Comparison of ENCODE assay signal across 8 mouse cellular contexts in the genomic region with DNA sequence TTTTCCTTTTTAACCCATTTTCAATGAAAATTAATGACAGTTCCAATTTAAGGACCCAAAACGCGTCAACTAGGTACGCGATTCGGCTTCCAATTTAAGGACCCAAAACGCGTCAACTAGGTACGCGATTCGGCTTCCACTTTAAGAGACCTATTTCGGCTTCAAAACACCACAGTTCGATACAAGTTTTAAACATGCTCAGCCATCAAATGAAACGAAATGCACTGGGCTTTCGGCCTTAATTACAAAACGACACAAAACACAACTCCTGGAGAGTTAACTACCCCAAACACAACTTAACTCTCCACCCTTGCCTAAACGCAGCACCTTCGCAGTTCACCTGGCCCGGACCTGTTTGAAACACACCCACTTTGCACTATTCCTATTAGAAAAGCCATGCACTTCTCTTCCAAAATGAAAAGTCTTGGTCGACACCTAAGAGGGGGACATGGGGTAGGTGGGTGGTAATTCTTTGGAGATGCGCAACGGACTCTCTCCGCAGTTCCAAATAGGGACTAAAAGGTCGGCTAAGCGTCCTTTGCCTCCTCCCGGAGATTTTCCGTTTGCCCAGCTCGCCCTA. TPM values are rescaled to one million over a fixed set of nuclear protein-coding genes. Genes with fewer than 3 reads are reported as not detected.
DNase-seq lines count a peak whose midpoint lies in the region; ATAC-seq and TF ChIP-seq lines count a peak whose summit lies in the region.

No protein-coding gene starts in this region.

- no peaks in the 10 kb centered on the region for H3K9me3 ChIP-seq in heart, postnatal 0 days (replicated peaks; ENCODE audit: control insufficient read depth, low read length)
- no peaks in the 10 kb centered on the region for H3K9me3 ChIP-seq in G1E (replicated peaks)
- no peaks in the 10 kb centered on the region for H3K9me3 ChIP-seq in forebrain, embryonic 16.5 days (ENCODE audit: control insufficient read depth, low read length)
- no peaks in the 10 kb centered on the region for H3K9me3 ChIP-seq in liver, postnatal 0 days (ENCODE audit: low read length)

- peak overlapping the region; percentile 98 for H3K9ac ChIP-seq in heart, postnatal 0 days (replicated peaks; ENCODE audit: low read depth, low read length)
- H3K9ac ChIP-seq in forebrain, embryonic 16.5 days (replicated peaks; ENCODE audit: low read depth, low read length), result peak overlapping the region; percentile 99
- H3K9ac ChIP-seq in liver, postnatal 0 days (replicated peaks), result peak overlapping the region; percentile 100

- peak overlapping the region; percentile 96 for H3K4me3 ChIP-seq in heart, postnatal 0 days (ENCODE audit: low read depth, low read length)
- peak overlapping the region; percentile 77 for H3K4me3 ChIP-seq in G1E (ENCODE audit: low read depth, low read length)
- peak overlapping the region; percentile 89 for H3K4me3 ChIP-seq in forebrain, embryonic 16.5 days (replicated peaks; ENCODE audit: low read length)
- peak overlapping the region; percentile 99 for H3K4me3 ChIP-seq in liver, postnatal 0 days (ENCODE audit: low read depth, low read length)

- H3K27me3 ChIP-seq in heart, postnatal 0 days (ENCODE audit: control insufficient read depth, insufficient read depth, low read length), result no peaks in the 10 kb centered on the region
- no peaks in the 10 kb centered on the region for H3K27me3 ChIP-seq in G1E (ENCODE audit: insufficient read depth, low read length)
- H3K27me3 ChIP-seq in forebrain, embryonic 16.5 days (replicated peaks; ENCODE audit: control insufficient read depth, insufficient read depth, low read length), result no peaks in the 10 kb centered on the region
- no peaks in the 10 kb centered on the region for H3K27me3 ChIP-seq in liver, postnatal 0 days (ENCODE audit: insufficient read depth, low read length)

- peak overlapping the region; percentile 100 for H3K27ac ChIP-seq in heart, postnatal 0 days (ENCODE audit: low read depth)
- H3K27ac ChIP-seq in forebrain, embryonic 16.5 days (ENCODE audit: low read length), result peak overlapping the region; percentile 100
- peak overlapping the region; percentile 100 for H3K27ac ChIP-seq in liver, postnatal 0 days (ENCODE audit: low read depth)

- DNase-seq in heart, postnatal 0 days (ENCODE audit: low spot score), result no peak
- DNase-seq in heart, adult 9 months (ENCODE audit: low spot score in 2 of 2), result no peak
- no peak for DNase-seq in G1E (ENCODE audit: low spot score)
- no peak for DNase-seq in liver, postnatal 0 days
- DNase-seq in adrenal gland, postnatal 36 days, result no peak
- DNase-seq in cerebellum, adult 18-20 months, result no peak
- no peak for DNase-seq in spleen, postnatal 36 days (ENCODE audit: low spot score in 2 of 2)

- no peak for ATAC-seq in heart, postnatal 0 days (ENCODE audit: insufficient read depth, low read depth)
- no peak for ATAC-seq in G1E (ENCODE audit: extremely low read depth, insufficient number of reproducible peaks, low FRiP score, poor library complexity, severe bottlenecking)
- no peak for ATAC-seq in forebrain, embryonic 16.5 days
- ATAC-seq in liver, postnatal 0 days, result no peak

- H3K4me2 ChIP-seq in heart, postnatal 0 days (ENCODE audit: low read depth, low read length), result peak overlapping the region; percentile 90
- H3K4me2 ChIP-seq in forebrain, embryonic 16.5 days (ENCODE audit: low read length), result peak overlapping the region; percentile 78
- H3K4me2 ChIP-seq in liver, postnatal 0 days (ENCODE audit: low read depth, low read length), result peak overlapping the region; percentile 82

- TF ChIP-seq CTCF in heart, postnatal 0 days (IDR thresholded peaks at IDR 0.05; ENCODE audit: low read depth), result no peak
- no peak for TF ChIP-seq CTCF in G1E (IDR thresholded peaks at IDR 0.05; ENCODE audit: low read depth, low read length)
- TF ChIP-seq CTCF in liver, postnatal 0 days (IDR thresholded peaks at IDR 0.05; ENCODE audit: low read depth), result no peak

- peaks cover 4% of the 10 kb centered on the region; the same call in 1 of the 2 replicates for H3K36me3 ChIP-seq in heart, postnatal 0 days (replicated peaks; ENCODE audit: control insufficient read depth, insufficient read depth, low read length)
- H3K36me3 ChIP-seq in G1E (replicated peaks), result peaks cover 9% of the 10 kb centered on the region
- H3K36me3 ChIP-seq in forebrain, embryonic 16.5 days (ENCODE audit: control insufficient read depth, insufficient read depth), result no peaks in the 10 kb centered on the region
- H3K36me3 ChIP-seq in liver, postnatal 0 days (replicated peaks; ENCODE audit: insufficient read depth, low read length), result peaks cover 4% of the 10 kb centered on the region; the same call in 1 of the 2 replicates

- no peak for TF ChIP-seq EP300 in heart, postnatal 0 days (IDR thresholded peaks at IDR 0.05; ENCODE audit: low read depth)
- TF ChIP-seq EP300 in liver, postnatal 0 days (IDR thresholded peaks at IDR 0.05; ENCODE audit: low read depth), result no peak

- WGBS in heart, postnatal 0 days, result under 1% methylated on average over 27 of the region's 27 CpGs
- under 1% methylated on average over 27 of the region's 27 CpGs for WGBS in forebrain, embryonic 16.5 days
- WGBS in liver, postnatal 0 days (ENCODE audit: insufficient replicate concordance), result under 1% methylated on average over 27 of the region's 27 CpGs

- H3K4me1 ChIP-seq in heart, postnatal 0 days (ENCODE audit: control insufficient read depth, insufficient read depth), result peaks cover 23% of the 10 kb centered on the region
- peaks cover 11% of the 10 kb centered on the region for H3K4me1 ChIP-seq in G1E (ENCODE audit: insufficient read depth, low read depth, low read length)
- peaks cover 50% of the 10 kb centered on the region for H3K4me1 ChIP-seq in forebrain, embryonic 16.5 days (replicated peaks; ENCODE audit: control insufficient read depth, insufficient read depth, low read length)
- peaks cover 22% of the 10 kb centered on the region for H3K4me1 ChIP-seq in liver, postnatal 0 days (ENCODE audit: insufficient read depth)

RNA-seq across cellular contexts. Expression of a gene that starts 1.4 kb away (rescaled TPM):
- total RNA-seq in heart, postnatal 0 days (2014; rRNA removed; ENCODE audit: low replicate concordance), result 3.9 and 16.9 TPM in 2 replicates
- polyA plus RNA-seq in heart, postnatal 0 days (2015; fragmentation: Nextera tagmentation; extraction: Ambion mirVana), result 34.6 and 41.7 TPM in 2 replicates
- total RNA-seq in G1E (2014; fragmentation: Nextera tagmentation), result 12.2 and 26.2 TPM in 2 replicates
- 16.9 and 28.8 TPM in 2 replicates for total RNA-seq in G1E (2017)
- 7.3 and 7.8 TPM in 2 replicates for polyA plus RNA-seq in G1E (2012)
- polyA plus RNA-seq in forebrain, embryonic 16.5 days (2015; fragmentation: Nextera tagmentation; extraction: Ambion mirVana), result 196 and 205 TPM in 2 replicates
- 12.1 and 12.4 TPM in 2 replicates for polyA plus RNA-seq in liver, postnatal 0 days (2015; fragmentation: Nextera tagmentation; extraction: Ambion mirVana)
- 10 to 100 TPM; 39.1 to 54.9 TPM for total RNA-seq in adrenal gland, postnatal 36 days (2021)

RNA-seq across cellular contexts. Expression of a gene that starts 1.5 kb away (rescaled TPM):
- 0.11 TPM in 1 of 2 replicates, not detected in the other for total RNA-seq in heart, postnatal 0 days (2014; rRNA removed; ENCODE audit: low replicate concordance)
- polyA plus RNA-seq in heart, postnatal 0 days (2015; fragmentation: Nextera tagmentation; extraction: Ambion mirVana), result 0.89 and 1.1 TPM in 2 replicates
- total RNA-seq in G1E (2014; fragmentation: Nextera tagmentation), result not detected in 2 replicates
- total RNA-seq in G1E (2017), result 0.23 TPM in 1 of 2 replicates, not detected in the other
- polyA plus RNA-seq in G1E (2012), result not detected in 2 replicates
- polyA plus RNA-seq in forebrain, embryonic 16.5 days (2015; fragmentation: Nextera tagmentation; extraction: Ambion mirVana), result 1.3 and 1.7 TPM in 2 replicates
- 15.0 and 17.3 TPM in 2 replicates for polyA plus RNA-seq in liver, postnatal 0 days (2015; fragmentation: Nextera tagmentation; extraction: Ambion mirVana)
- total RNA-seq in adrenal gland, postnatal 36 days (2021), result 1 to 10 TPM; 4.0 to 5.3 TPM

RNA-seq across cellular contexts. Expression of a gene that starts 37.3 kb away (rescaled TPM):
- total RNA-seq in heart, postnatal 0 days (2014; rRNA removed; ENCODE audit: low replicate concordance), result 2.2 TPM in 1 of 2 replicates, not detected in the other
- polyA plus RNA-seq in heart, postnatal 0 days (2015; fragmentation: Nextera tagmentation; extraction: Ambion mirVana), result 0.70 and 1.5 TPM in 2 replicates
- total RNA-seq in G1E (2014; fragmentation: Nextera tagmentation) (not detected in 2 replicates), G1E (2017) (0.33 and 0.41 TPM in 2 replicates)
- polyA plus RNA-seq in G1E (2012), result not detected in 2 replicates
- 0.62 and 0.99 TPM in 2 replicates for polyA plus RNA-seq in forebrain, embryonic 16.5 days (2015; fragmentation: Nextera tagmentation; extraction: Ambion mirVana)
- 66.9 and 67.6 TPM in 2 replicates for polyA plus RNA-seq in liver, postnatal 0 days (2015; fragmentation: Nextera tagmentation; extraction: Ambion mirVana)
- 1 to 10 TPM; 2.3 to 4.4 TPM for total RNA-seq in adrenal gland, postnatal 36 days (2021)

RNA-seq across cellular contexts. Expression of a gene that starts 42.6 kb away (rescaled TPM):
- total RNA-seq in heart, postnatal 0 days (2014; rRNA removed; ENCODE audit: low replicate concordance), result 5.8 and 9.7 TPM in 2 replicates
- polyA plus RNA-seq in heart, postnatal 0 days (2015; fragmentation: Nextera tagmentation; extraction: Ambion mirVana), result 11.3 and 11.7 TPM in 2 replicates
- total RNA-seq in G1E (2014; fragmentation: Nextera tagmentation) (4.7 and 6.5 TPM in 2 replicates), G1E (2017) (5.8 and 5.9 TPM in 2 replicates)
- polyA plus RNA-seq in G1E (2012), result 0.47 and 0.57 TPM in 2 replicates
- polyA plus RNA-seq in forebrain, embryonic 16.5 days (2015; fragmentation: Nextera tagmentation; extraction: Ambion mirVana), result 60.5 and 73.0 TPM in 2 replicates
- polyA plus RNA-seq in liver, postnatal 0 days (2015; fragmentation: Nextera tagmentation; extraction: Ambion mirVana), result 2.8 and 2.9 TPM in 2 replicates
- 10 to 100 TPM; 13.2 to 18.8 TPM for total RNA-seq in adrenal gland, postnatal 36 days (2021)

Comparison
In these comparisons a context has a peak if more than half of its experiments do, and no peak if none do; other contexts are left out.
1. RNA of a gene that starts 37.3 kb away (polyA plus RNA-seq): 66.9 to 67.6 TPM in liver, postnatal 0 days; 0.62 to 0.99 TPM in forebrain, embryonic 16.5 days, 0.70 to 1.5 TPM in heart, postnatal 0 days and not detected in G1E; every median in the first group is over 10 times any median in the second.
2. Peak in every context shown above with its lines, with median percentiles within 50 percentile points of each other: H3K27ac ChIP-seq, H3K4me2 ChIP-seq, H3K4me3 ChIP-seq and H3K9ac ChIP-seq.